Mouse (Mus musculus) mouse embryonic stem cell (cell line): ENCODE results near the gene Pou4f2.

ENCODE experiments used
- in situ Hi-C, 2 experiments: fragments of 300-500 bp; cut with MboI; formaldehyde crosslinking; loops; 1 replicate in 1 of 2; 3 replicates in 1 of 2; pipeline ENCODE4 v1.14.3; 2019 to 2020; ENCODE audit warnings: low sequenced_read_pairs in 2 of 2, low pct_unique_long_range_greater_than_20kb in 1 of 2, mixed read lengths in 1 of 2; ENCODE audit not compliant: unreplicated experiment in 1 of 2

The Pou4f2 gene

DNA sequence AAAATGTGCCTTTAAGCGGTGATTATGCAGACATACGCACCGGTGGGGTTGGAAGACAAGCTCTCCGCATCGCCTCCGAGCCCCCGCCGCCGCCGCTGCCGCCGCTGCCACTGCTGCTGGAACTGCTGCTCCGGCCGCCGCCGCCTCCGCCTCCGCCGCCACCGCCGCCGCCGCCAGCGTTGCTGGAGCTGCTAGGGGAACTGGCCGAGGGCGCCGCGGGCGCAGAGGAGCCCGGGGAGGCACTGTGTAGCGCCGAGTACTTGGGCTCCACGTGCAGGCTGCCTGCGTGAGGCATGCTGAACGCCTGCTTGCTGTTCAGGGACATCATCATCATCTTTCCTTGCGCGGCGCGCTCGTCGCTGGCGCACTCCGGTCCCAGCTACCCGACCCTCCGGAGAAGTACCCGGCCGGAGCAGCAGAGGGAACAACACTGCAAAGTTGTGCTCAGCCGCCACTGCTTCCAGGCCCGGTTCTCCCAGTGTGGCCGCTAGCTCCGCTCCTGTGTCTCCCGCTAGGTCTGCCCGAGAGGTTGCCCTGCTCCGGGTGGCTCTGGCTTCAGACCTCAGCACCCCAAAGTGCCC lies at the start of gene Pou4f2:
Gene Pou4f2 (minus strand): TSS at position 575 of the 581 bp plus-strand sequence.
- in situ Hi-C loops = no loop called here

DNA sequence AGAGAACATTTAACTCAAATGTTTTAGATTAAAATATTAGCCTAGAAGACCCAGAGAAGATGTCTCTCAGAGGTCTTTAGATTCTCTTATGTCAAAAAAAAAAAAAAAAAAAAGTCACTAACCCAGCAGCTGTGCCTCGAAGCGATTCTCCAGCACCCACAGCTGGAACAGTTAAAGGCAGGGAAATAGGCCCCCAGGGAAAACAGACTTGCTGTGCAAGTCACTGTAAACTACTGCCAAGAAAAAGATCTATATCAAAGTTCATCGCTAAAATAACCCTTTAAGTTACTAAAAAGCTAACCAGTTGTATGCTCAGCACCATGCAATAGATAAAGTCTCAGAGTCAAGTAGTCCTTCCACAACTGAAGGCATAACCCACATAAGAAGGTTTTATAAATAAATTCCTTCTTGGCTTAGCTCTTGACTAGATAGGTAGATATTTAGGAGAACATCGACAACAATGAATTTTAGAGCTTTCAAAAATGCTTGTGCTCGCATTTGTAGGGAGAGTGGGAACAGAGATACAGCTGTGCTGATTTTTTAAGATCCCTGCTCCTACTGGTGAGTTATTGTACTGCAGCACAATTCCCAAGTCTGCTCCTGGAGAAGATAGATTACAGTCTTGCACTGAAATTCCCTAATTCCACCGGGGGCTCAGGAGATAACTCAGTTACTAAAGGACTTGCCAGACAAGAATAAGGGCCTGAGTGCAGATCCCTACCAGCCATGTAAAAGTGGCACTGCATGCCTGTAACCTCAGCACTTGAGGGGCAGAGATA lies 40.8 kb upstream of the Pou4f2 start:
- in situ Hi-C loops = loop anchor here in 1 of 2 experiments (10.0 kb wide), 1 partner anchor 268 kb away; no protein-coding TSS in a partner anchor

DNA sequence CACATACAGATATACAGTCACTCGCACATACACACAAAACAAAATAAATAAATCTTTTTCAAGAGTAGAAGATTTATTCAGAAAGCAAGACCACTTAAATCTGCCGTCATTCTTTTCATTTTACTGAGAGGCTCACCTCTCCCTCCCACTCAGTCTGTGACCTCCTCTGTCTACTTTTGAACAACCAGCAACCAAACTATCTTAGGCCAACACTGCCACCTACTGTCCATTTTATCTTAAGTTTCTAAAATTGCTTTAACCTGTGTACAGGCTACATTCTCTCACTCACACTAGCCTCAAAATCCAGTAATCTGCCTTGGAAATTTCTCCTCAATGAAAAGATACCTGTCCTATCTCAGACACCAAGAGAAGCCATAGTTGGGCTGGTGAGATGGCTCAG lies 31.4 kb upstream of the Pou4f2 start:
- in situ Hi-C loops = loop anchor here (5.0 to 25.0 kb wide), 2 partner anchors 226 to 406 kb away; no protein-coding TSS in a partner anchor

DNA sequence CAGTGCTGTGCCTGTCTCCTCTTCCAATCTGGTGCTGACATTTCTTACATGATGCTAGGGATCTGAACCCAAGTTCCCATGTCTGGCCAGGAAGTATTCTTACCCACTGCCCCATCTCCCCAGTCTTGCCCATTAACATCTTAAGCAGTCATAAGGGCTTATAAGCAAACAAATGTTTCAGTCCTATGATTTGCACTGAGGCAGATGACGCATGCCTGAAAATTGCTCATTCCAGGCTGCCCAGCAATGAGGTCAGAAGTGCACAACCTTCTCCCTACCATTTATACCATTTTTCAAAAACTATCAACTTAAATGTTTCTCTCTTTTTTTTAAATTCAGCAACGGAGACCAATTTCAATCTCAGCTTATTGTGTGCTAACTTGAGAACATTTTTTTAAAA lies 27.5 kb upstream of the Pou4f2 start:
- in situ Hi-C loops = loop anchor here in 1 of 2 experiments (25.0 kb wide), 1 partner anchor 402 kb away; no protein-coding TSS in a partner anchor

DNA sequence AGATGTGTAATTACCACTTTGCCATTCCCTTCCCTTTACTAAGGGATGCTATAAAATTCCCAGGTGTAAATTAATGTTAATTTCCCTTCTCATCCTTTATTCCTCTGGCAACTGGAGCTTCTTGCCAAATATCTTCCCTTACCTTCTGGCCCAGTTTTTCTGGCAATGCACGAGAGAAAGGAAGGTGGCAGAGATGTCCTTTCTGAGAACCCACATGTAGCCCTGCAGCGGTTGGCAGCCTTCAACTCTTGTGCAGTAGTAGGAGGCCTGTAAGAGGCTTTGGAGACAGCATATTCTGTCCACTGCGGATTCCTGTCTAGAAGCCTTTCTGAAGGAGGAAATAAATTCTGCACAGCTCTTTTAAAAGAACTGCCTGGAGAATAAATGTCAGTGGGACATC lies 20.0 kb upstream of the Pou4f2 start:
- in situ Hi-C loops = loop anchor here (10.0 to 25.0 kb wide), 2 partner anchors 394 to 402 kb away; no protein-coding TSS in a partner anchor

DNA sequence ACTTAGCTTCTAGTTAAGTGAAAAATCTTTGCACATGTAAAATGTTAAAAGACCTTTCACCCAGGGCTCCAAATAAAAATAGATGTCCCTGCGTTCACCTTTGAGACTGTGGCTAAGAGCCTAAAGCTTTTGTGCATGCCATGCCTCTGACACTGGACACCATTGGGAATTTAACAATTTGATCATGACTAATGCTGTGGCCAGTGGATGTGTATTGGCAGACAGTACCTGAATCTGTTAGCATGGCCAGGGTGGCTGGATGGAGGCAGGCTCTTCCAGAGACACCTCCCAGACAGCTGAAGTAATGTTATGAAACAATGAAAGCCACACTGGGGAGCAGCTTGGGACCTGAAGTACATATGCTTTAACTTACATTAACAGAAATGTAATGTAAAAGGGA lies 6.3 kb upstream of the Pou4f2 start:
- in situ Hi-C loops = no loop called here

DNA sequence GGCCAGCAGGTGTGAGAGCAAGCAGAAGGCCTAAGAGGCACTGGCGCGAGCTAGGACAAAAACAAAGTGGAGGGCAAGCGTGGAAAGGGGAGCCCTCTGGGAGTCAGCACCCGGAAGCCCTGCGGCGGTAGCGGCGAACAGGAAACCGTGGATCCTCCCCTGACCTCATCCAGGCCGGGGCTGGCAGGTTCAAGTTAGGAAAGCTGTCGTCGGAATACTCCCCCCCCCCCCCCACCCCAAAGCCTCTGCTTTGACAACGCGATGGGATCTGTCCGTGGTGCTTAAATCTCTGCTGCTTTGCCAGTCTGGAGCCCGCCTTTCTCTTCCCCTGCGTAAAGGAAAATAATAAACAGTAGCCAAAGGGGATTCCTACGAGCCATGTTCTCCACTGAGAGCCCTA lies 1.7 kb upstream of the Pou4f2 start:
- in situ Hi-C loops = no loop called here

DNA sequence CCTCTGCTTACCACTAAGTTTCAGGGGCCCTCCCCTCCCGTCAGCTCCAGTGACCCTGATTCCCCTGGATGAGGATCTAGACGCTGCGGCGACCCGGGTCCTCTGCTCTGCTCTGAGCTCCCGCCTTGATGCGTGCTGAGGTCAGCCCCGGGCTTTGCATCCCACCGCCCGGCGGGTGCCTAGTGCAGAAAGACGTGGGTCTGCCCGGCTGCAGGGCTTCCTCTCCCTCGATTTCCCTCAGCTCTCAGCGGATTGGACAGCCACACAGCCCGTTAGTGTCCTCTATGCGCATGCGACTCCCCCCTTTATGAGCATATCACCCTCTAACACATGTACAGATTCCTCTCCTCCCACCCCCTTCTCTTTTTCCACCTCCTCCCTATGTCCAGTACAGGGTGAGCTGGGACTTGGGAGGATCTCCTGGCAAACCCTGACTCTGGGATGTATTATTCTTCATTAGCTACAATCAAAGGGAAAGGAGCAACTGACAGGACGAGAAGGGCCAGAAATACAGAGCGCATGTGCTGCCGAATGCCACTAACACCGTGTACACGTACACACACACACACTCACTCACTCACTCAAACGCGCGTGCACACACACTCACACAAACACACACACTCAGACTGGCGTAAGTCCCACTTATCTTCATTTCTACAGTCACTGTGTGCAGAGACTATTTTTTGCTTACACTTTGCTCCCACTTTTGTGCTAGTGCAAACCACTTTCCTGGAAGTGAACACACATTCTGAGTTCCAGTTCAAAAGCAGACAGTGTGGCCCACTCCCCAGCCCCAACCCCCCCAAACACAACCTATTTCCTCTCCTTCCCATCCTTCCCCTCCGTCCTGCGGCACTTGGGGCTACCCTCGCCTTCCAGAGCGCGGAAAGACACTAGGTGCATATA lies 948 bp upstream of the Pou4f2 start:
- in situ Hi-C loops = no loop called here

DNA sequence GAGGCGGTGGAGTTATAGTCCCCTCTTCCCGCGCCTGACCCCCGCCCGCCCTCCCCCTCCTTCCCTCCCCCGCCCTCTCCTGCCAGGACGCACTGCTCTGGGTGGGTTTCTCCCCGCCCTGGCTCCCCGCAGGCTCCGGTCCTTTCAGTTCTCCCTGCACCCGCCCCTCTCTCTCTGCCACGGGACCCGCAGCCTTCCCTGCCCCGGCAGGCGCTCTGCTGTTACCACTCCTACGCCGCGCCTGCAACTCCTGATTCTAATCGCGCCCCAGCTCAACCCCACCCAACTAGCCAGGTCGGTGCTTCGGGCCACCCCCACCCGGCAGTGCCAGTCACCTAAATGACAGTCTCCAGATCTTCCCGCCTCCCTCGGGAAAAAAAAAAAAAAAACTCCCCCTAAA lies 216 bp upstream of the Pou4f2 start:
- in situ Hi-C loops = no loop called here

DNA sequence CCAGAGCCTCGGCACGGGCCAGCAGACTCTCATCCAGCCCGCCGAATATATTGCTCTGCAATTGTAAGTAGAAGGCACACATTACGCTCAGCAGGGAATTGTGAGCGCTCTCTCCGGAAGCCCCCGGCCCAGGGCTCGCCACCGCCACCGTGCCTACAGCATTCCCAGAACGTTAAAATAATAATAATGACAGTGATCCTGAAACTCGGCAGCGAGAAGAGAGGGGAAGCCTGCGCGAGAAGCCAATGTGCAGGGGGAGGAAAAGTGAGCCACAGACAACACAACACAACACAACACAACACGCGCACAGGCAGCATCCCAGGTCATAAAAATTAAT lies 853 bp downstream of the Pou4f2 start:
- in situ Hi-C loops = no loop called here

DNA sequence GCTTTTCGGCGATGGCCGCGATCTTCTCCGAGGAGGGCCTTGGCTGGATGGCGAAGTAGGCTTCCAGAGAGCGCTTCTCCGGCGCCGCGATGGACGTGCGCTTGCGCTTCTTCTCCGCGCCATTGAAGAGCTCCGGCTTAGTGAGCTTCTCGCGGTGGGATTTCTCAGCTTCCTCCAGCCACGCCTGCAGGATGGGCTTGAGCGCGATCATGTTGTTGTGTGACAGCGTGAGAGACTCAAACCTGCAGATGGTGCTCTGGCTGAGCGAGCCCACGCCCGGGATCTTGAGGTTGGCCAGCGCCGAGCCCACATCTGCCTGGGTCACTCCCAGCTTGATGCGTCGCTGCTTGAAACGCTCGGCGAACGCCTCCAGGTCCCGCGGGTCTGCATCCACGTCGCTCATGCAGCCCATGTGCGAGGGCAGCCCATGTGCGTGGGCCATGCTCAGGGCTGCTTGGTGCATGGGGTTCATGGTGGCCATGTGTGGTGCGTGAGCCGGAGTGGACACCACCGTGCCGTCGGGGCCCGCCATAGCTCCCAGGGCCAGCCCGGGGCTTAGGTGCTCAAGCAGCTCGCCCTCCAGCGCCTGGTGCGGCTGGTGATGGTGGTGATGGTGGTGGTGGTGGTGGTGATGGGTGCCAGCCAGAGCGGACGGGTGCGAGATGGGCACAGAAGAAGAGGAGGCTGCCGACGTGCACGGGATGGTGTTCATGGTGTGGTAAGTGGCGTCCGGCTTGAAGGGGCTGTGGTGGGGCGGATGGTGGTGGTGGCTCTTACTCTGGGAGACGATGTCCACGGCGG lies 1.4 kb downstream of the Pou4f2 start:
- in situ Hi-C loops = no loop called here

DNA sequence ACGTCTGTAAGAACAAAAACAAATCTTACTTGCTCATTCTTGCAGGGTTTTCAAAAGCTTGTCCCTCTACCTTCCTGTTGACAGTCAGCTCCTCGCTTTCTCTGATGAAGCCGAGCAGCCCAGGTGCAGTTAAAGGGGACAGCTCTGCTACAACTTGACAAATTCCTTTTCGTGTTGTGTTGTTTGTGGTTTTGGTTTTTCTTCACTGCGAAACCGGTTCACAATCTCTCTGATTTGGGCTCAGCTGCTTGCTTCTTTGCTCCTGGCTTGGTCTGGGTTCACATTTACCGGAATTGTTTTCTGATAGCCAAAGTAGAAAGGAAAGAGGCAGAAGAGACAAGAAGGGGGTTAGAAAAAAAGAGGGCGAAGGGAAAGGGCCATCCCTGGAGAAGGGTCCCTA lies 2.1 kb downstream of the Pou4f2 start:
- in situ Hi-C loops = no loop called here

DNA sequence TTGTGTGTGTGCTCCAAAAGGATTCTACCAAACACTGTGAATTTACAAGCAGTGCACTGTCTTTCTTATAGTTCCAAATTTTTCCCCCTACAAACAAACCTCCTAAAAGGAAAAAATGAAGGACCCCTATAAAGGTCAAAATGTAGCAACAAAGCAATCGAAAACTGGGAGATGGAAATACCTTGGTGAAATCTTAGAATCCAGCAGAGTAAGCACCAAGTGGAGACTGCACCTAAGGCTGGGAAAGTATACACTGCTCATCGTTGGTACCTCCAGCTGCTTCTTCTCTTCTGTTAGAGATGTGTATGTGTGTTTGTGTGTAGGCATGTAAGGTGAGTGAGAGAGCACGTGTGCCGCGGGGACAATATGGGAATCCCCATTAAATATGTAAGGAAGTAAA lies 3.1 kb downstream of the Pou4f2 start:
- in situ Hi-C loops = no loop called here

DNA sequence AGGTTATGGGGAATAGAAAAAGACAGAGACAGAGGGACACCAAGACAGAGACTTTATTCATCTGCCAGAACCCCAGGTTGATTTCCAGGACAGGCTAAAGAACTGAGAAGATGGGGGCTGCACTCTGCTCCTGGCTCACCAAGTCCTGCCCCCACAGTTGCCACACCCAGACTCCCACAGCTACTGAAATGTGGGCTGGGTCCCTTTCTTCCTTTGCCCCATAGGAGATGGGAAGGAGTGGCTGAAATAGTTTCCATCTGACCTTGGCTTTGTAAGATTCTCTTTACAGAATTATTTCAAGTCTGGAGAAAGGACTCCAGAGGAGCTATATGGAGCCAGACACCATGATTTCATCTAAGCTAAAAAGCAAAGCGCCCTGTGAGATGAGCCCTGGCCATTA lies 4.0 kb downstream of the Pou4f2 start:
- in situ Hi-C loops = no loop called here

DNA sequence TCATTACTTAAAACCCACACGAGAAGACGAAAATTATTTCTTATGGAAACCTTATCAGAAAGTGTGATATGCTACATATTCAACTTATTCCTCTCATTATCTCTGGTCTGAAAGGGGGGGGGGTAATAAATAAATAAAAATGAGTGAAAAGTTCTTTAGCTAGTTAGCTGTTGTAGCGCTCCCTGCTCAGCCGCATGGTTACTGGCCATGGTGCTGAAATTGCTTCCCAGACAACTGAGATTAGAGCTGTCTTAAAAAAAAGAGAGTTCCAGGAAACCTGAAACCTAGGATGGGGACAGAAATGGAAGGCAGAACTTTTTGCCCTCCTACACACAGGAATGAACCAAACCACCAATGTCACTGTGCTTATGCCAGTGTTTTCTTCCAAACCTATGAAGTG lies 5.1 kb downstream of the Pou4f2 start:
- in situ Hi-C loops = no loop called here

DNA sequence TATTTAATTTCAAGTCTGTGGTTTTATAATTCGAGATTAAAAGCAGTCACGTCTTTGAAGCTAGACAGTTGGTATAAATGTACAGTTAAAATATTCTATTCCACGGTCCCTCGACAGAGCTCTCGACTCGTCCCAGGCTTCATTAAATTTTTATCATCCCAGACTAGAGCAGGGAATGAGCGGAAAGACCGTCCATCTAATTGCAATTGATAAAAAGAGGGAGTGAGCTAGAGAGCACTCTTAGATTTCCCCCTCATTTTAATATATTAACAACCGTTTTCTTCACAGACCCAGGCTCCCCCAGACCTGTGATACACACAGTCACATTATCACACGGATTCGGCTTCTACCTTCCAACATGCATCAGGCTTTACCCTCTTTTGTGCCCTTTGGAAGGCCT lies 8.3 kb downstream of the Pou4f2 start:
- in situ Hi-C loops = no loop called here

DNA sequence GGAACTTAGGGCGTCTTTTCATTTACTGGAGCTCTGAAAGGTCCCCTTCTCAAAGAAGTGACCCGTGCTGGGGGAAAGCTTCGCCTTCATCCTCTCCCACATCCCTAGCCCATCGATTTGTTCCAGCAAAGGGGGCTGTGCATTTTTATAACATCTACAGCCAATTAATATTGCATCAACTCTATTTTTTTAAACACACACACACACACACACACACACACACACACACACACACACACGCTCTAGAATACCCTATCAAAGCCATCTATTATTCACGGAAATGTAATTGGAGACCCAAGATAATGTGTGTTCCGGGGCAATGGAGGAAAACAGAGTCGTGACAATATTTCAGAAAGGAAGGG lies 8.7 kb downstream of the Pou4f2 start:
- in situ Hi-C loops = no loop called here

DNA sequence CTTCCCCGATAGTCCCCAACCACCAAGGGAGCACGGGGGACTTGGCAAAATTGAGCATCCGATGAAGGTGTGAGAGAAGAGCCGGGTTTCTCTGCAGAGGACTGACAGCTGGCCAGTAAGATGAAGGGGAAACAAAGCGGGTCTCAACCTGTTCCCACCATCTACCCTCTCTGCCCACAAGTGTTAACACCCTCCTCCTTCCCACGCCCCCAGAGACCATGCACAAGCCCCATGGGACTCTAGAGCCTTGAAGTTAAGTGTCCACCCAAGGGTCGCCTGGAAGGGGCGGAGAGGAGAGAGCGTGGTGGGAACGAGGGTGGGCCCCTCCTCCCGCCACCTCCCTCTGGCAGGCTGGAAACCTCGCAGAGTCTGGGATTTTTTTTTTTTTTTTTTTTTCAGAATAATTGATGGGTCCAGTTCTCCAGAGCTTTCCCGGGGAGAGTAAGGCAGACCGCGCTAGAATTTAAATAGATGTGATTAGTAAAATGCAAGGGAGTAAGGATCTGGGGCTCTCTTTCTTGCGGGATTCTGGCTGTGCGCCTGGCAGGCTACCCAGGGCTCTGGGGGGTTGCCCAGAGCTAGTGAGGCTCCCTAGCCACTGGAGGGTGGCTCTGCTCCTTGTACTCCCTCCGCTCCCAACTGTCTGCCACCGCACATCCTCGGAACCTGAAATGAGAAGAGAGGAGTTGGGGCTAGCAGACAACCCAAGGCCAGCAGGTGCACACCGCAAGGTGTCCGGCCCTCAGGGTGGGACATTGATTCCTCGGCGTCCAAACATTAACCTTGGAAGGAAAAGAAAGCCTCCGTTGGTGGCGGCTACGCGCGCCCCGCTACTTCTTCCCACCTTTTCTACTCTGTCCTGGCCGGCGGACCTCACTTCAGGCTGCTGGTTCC lies 9.3 kb downstream of the Pou4f2 start:
- in situ Hi-C loops = no loop called here
